Mouse (Mus musculus): ENCODE data around the gene Ddt. TPM values are rescaled to one million over a fixed set of nuclear protein-coding genes. Genes with fewer than 3 reads are reported as not detected.

The Ddt gene
- 1 to 10 TPM in 22 of 26 experiments, under 1 TPM in 1, not detected in 3; 0.95 to 9.5 (median 3.8) TPM for total RNA-seq (2018; cell fraction: chromatin; rRNA removed)
- total RNA-seq (2018; cell fraction: cytosol; rRNA removed): 10 to 100 TPM; 48.9 to 74.8 (median 59.6) TPM
- total RNA-seq (2018; cell fraction: nucleus; rRNA removed): 10 to 100 TPM in 10 of 26 experiments, 1 to 10 TPM in 16; 2.4 to 24.3 (median 9.3) TPM
- 47.3 to 66.7 TPM (median 58.9 TPM) in 3 replicates for polyA plus RNA-seq (2018)

- under 1% methylated on average over 46 of the region's 47 CpGs for WGBS (ENCODE audit: missing documents)
- peak within 1 kb of the TSS; percentile 90 for H3K4me3 ChIP-seq (ENCODE audit: inconsistent target)
- H3K79me2 ChIP-seq (ENCODE audit: inconsistent target): no peaks in the 10 kb centered on the region
- no peaks in the 10 kb centered on the region for H3K36me3 ChIP-seq (ENCODE audit: inconsistent target)
- H3K27ac ChIP-seq: peak within 1 kb of the TSS; percentile 37
Observed at GRCm38 (mm10) chr10:75772795-75773664, at the start of gene Ddt. TSS of gene Ddt (minus strand) at chr10:75773414.

- Histone ChIP-seq H3K27ac (no peak within 1 kb of the TSS), H3K79me2 (ENCODE audit: inconsistent target) (no peaks in the 10 kb centered on the region), H3K4me3 (ENCODE audit: inconsistent target) (no peak within 1 kb of the TSS), H3K36me3 (ENCODE audit: inconsistent target) (no peaks in the 10 kb centered on the region)
- 87% methylated on average over 2 of the region's 2 CpGs for WGBS (ENCODE audit: missing documents)
Observed at GRCm38 (mm10) chr10:75822443-75822842, 49.2 kb upstream of the Ddt start, which contains the start of gene Gstt4. TSS of gene Gstt4 (minus strand) at chr10:75822543.

- Histone ChIP-seq H3K4me3 (ENCODE audit: inconsistent target) (no peak overlapping the region), H3K36me3 (ENCODE audit: inconsistent target) (no peaks in the 10 kb centered on the region), H3K79me2 (ENCODE audit: inconsistent target) (no peaks in the 10 kb centered on the region), H3K27ac (no peak overlapping the region)
- 85% methylated on average over 5 of the region's 5 CpGs for WGBS (ENCODE audit: missing documents)
Observed at GRCm38 (mm10) chr10:75819882-75820281, 46.7 kb upstream of the Ddt start.

GRCm38 (mm10) chr10:75818641-75819040 lies 45.4 kb upstream of the Ddt start:
- 74% methylated on average over 10 of the region's 10 CpGs for WGBS (ENCODE audit: missing documents)
- Histone ChIP-seq H3K79me2 (ENCODE audit: inconsistent target) (no peaks in the 10 kb centered on the region), H3K27ac (no peak overlapping the region), H3K4me3 (ENCODE audit: inconsistent target) (no peak overlapping the region), H3K36me3 (ENCODE audit: inconsistent target) (no peaks in the 10 kb centered on the region)

GRCm38 (mm10) chr10:75804217-75804616 lies 31.0 kb upstream of the Ddt start:
- H3K27ac ChIP-seq: no peak overlapping the region
- H3K79me2 ChIP-seq (ENCODE audit: inconsistent target): no peaks in the 10 kb centered on the region
- H3K36me3 ChIP-seq (ENCODE audit: inconsistent target): no peaks in the 10 kb centered on the region
- H3K4me3 ChIP-seq (ENCODE audit: inconsistent target): no peak overlapping the region
- WGBS (ENCODE audit: missing documents): 74% methylated on average over 2 of the region's 2 CpGs

- no peak within 1 kb of the TSS for H3K27ac ChIP-seq
- peak within 1 kb of the TSS; percentile 43 for H3K4me3 ChIP-seq (ENCODE audit: inconsistent target)
- 4% methylated on average over 18 of the region's 18 CpGs for WGBS (ENCODE audit: missing documents)
- H3K79me2 ChIP-seq (ENCODE audit: inconsistent target): no peaks in the 10 kb centered on the region
- no peaks in the 10 kb centered on the region for H3K36me3 ChIP-seq (ENCODE audit: inconsistent target)
Observed at GRCm38 (mm10) chr10:75798176-75798696, 25.0 kb upstream of the Ddt start, which contains the start of gene Gstt1. TSS of gene Gstt1 (minus strand) at chr10:75798584.

- Histone ChIP-seq H3K79me2 (ENCODE audit: inconsistent target) (no peaks in the 10 kb centered on the region), H3K4me3 (ENCODE audit: inconsistent target) (peak overlapping the region; percentile 43), H3K27ac (no peak overlapping the region), H3K36me3 (ENCODE audit: inconsistent target) (no peaks in the 10 kb centered on the region)
- 1% methylated on average over 11 of the region's 12 CpGs for WGBS (ENCODE audit: missing documents)
Observed at GRCm38 (mm10) chr10:75797619-75798175, 24.5 kb upstream of the Ddt start.

GRCm38 (mm10) chr10:75796731-75797516 lies 23.7 kb upstream of the Ddt start:
- Histone ChIP-seq H3K27ac (no peak overlapping the region), H3K4me3 (ENCODE audit: inconsistent target) (peak overlapping the region; percentile 43), H3K79me2 (ENCODE audit: inconsistent target) (no peaks in the 10 kb centered on the region), H3K36me3 (ENCODE audit: inconsistent target) (no peaks in the 10 kb centered on the region)
- 53% methylated on average over 11 of the region's 11 CpGs for WGBS (ENCODE audit: missing documents)

- Histone ChIP-seq H3K36me3 (ENCODE audit: inconsistent target) (no peaks in the 10 kb centered on the region), H3K79me2 (ENCODE audit: inconsistent target) (no peaks in the 10 kb centered on the region), H3K27ac (no peak overlapping the region), H3K4me3 (ENCODE audit: inconsistent target) (no peak overlapping the region)
- WGBS (ENCODE audit: missing documents): 49% methylated on average over 3 of the region's 3 CpGs
Observed at GRCm38 (mm10) chr10:75794880-75795279, 21.7 kb upstream of the Ddt start.

- Histone ChIP-seq H3K36me3 (ENCODE audit: inconsistent target) (no peaks in the 10 kb centered on the region), H3K27ac (no peak overlapping the region)
- 15% methylated on average over 6 of the region's 7 CpGs for WGBS (ENCODE audit: missing documents)
Observed at GRCm38 (mm10) chr10:75790773-75791172, 17.6 kb upstream of the Ddt start.

GRCm38 (mm10) chr10:75789841-75790240 lies 16.6 kb upstream of the Ddt start:
- H3K27ac ChIP-seq: no peak overlapping the region
- H3K79me2 ChIP-seq (ENCODE audit: inconsistent target): no peaks in the 10 kb centered on the region
- H3K36me3 ChIP-seq (ENCODE audit: inconsistent target): no peaks in the 10 kb centered on the region
- WGBS (ENCODE audit: missing documents): 99% methylated on average over 5 of the region's 5 CpGs
- H3K4me3 ChIP-seq (ENCODE audit: inconsistent target): no peak overlapping the region

More at GRCm38 (mm10) chr10:75790773-75791172, 17.6 kb upstream of the Ddt start:
- Histone ChIP-seq H3K79me2 (ENCODE audit: inconsistent target) (no peaks in the 10 kb centered on the region), H3K4me3 (ENCODE audit: inconsistent target) (no peak overlapping the region)

- WGBS (ENCODE audit: missing documents): 91% methylated on average over 6 of the region's 6 CpGs
- H3K27ac ChIP-seq: no peak overlapping the region
- no peaks in the 10 kb centered on the region for H3K36me3 ChIP-seq (ENCODE audit: inconsistent target)
- H3K4me3 ChIP-seq (ENCODE audit: inconsistent target): no peak overlapping the region
- H3K79me2 ChIP-seq (ENCODE audit: inconsistent target): no peaks in the 10 kb centered on the region
Observed at GRCm38 (mm10) chr10:75789081-75789735, 16.0 kb upstream of the Ddt start.

- WGBS (ENCODE audit: missing documents): 92% methylated on average over 8 of the region's 8 CpGs
- Histone ChIP-seq H3K27ac (no peak overlapping the region), H3K36me3 (ENCODE audit: inconsistent target) (no peaks in the 10 kb centered on the region), H3K4me3 (ENCODE audit: inconsistent target) (no peak overlapping the region), H3K79me2 (ENCODE audit: inconsistent target) (no peaks in the 10 kb centered on the region)
Observed at GRCm38 (mm10) chr10:75788277-75788676, 15.1 kb upstream of the Ddt start.

GRCm38 (mm10) chr10:75785442-75785841 lies 12.2 kb upstream of the Ddt start:
- no peaks in the 10 kb centered on the region for H3K79me2 ChIP-seq (ENCODE audit: inconsistent target)
- H3K27ac ChIP-seq: no peak overlapping the region
- H3K4me3 ChIP-seq (ENCODE audit: inconsistent target): no peak overlapping the region
- no peaks in the 10 kb centered on the region for H3K36me3 ChIP-seq (ENCODE audit: inconsistent target)
- 50% methylated on average over 1 of the region's 1 CpGs for WGBS (ENCODE audit: missing documents)
